Mouse (Mus musculus): ENCODE measurements around the gene Gsc2. TPM values are rescaled to one million over a fixed set of nuclear protein-coding genes. Genes with fewer than 3 reads are reported as not detected.

The Gsc2 gene
- total and polyA plus RNA-seq, 3 experiments: not detected

- Histone ChIP-seq H3K79me2 (replicated peaks; ENCODE audit: control insufficient read depth, extremely low read depth, insufficient read depth, poor library complexity, severe bottlenecking) (no peaks in the 10 kb centered on the region), H3K9ac (ENCODE audit: insufficient read depth, low read depth) (no peak overlapping the region), H3K4me3 (replicated peaks in 1 of 3; ENCODE audit: low read depth in 2 of 3, low read length in 2 of 3, poor library complexity in 1 of 3) (no peak overlapping the region), H3K36me3 (replicated peaks in 1 of 2; ENCODE audit: control insufficient read depth in 1 of 2, insufficient read depth in 1 of 2, low read length in 1 of 2) (no peaks in the 10 kb centered on the region), H3K4me1 (ENCODE audit: control insufficient read depth in 1 of 2, insufficient read depth in 2 of 2) (peaks cover 0 to 15% of the 10 kb centered on the region in 2 experiments; a peak in 2 of 4 replicates), H3K27ac (ENCODE audit: insufficient read depth, low read depth) (no peak overlapping the region), H3K27me3 (replicated peaks) (peaks cover 47% of the 10 kb centered on the region), H3K4me2 (ENCODE audit: insufficient read depth, low read depth, poor library complexity, severe bottlenecking) (no peak overlapping the region), H3K9me3 (replicated peaks; ENCODE audit: low read length) (no peaks in the 10 kb centered on the region)
- TF ChIP-seq MEF2A (IDR thresholded peaks at IDR 0.05; ENCODE audit: borderline replicate concordance, low read depth, low read length): no peak
- TF ChIP-seq EP300 (IDR thresholded peaks at IDR 0.05; ENCODE audit: low read length): no peak
- TF ChIP-seq RCOR1 (conservative IDR thresholded peaks at IDR 0.05; ENCODE audit: low read depth, low read length): no peak
- no peak for TF ChIP-seq CHD1 (IDR thresholded peaks at IDR 0.05; ENCODE audit: low read depth, low read length)
- TF ChIP-seq HCFC1 (IDR thresholded peaks at IDR 0.05; ENCODE audit: low read depth, low read length): no peak
- TF ChIP-seq PAX5 (IDR thresholded peaks at IDR 0.05; ENCODE audit: low read length): no peak
- no peak for TF ChIP-seq MXI1 (IDR thresholded peaks at IDR 0.05; ENCODE audit: low read depth, low read length)
- TF ChIP-seq ZC3H11A (IDR thresholded peaks at IDR 0.05; ENCODE audit: low read depth, low read length): no peak
- TF ChIP-seq RAD21 (IDR thresholded peaks at IDR 0.05; ENCODE audit: low read depth, low read length): no peak
- TF ChIP-seq SIN3A (IDR thresholded peaks at IDR 0.05; ENCODE audit: low read length): no peak
- DNase-seq (ENCODE audit: extremely low read depth): no peak
- dilution Hi-C loops (cut with MboI; ENCODE audit: extremely low pct_ligation_motif_present, extremely low pct_unique_long_range_greater_than_20kb, low sequenced_read_pairs) (no loop called here), in situ Hi-C loops (cut with MboI; ENCODE audit: low pct_ligation_motif_present, low pct_unique_long_range_greater_than_20kb, low sequenced_read_pairs) (no loop called here)
These were observed 19.0 kb upstream of the Gsc2 start for GRCm38 (mm10) chr16:17933594-17934444.

GRCm38 (mm10) chr16:17931906-17932460 is 17.1 kb upstream of the Gsc2 start:
- H3K4me1 ChIP-seq (ENCODE audit: control insufficient read depth in 1 of 2, insufficient read depth in 2 of 2): peaks cover 1 to 18% of the 10 kb centered on the region in 2 experiments; a peak in 3 of 4 replicates
- no peak overlapping the region for H3K4me2 ChIP-seq (ENCODE audit: insufficient read depth, low read depth, poor library complexity, severe bottlenecking)
- TF ChIP-seq USF1 (IDR thresholded peaks at IDR 0.05; ENCODE audit: low read depth, low read length) (no peak), CHD1 (IDR thresholded peaks at IDR 0.05; ENCODE audit: low read depth, low read length) (no peak), ELF1 (IDR thresholded peaks at IDR 0.05; ENCODE audit: low read depth, low read length) (no peak), E2F4 (IDR thresholded peaks at IDR 0.05; ENCODE audit: insufficient replicate concordance, low read depth, low read length) (no peak), EP300 (IDR thresholded peaks at IDR 0.05; ENCODE audit: low read length) (no peak), IRF4 (IDR thresholded peaks at IDR 0.05; ENCODE audit: low read depth, low read length) (no peak), JUND (conservative IDR thresholded peaks at IDR 0.05; ENCODE audit: low read depth, low read length) (no peak), RCOR1 (conservative IDR thresholded peaks at IDR 0.05; ENCODE audit: low read depth, low read length) (no peak), BHLHE40 (IDR thresholded peaks at IDR 0.05; ENCODE audit: low read depth, low read length) (no peak), TCF12 (IDR thresholded peaks at IDR 0.05; ENCODE audit: low read depth, low read length) (no peak), UBTF (IDR thresholded peaks at IDR 0.05; ENCODE audit: low read depth, low read length) (no peak), USF2 (conservative IDR thresholded peaks at IDR 0.05; ENCODE audit: low read depth, low read length) (no peak), NELFE (IDR thresholded peaks at IDR 0.05; ENCODE audit: low read depth, low read length) (no peak)
- H3K27ac ChIP-seq (ENCODE audit: insufficient read depth, low read depth): no peak overlapping the region
- in situ Hi-C loops (cut with MboI; ENCODE audit: low pct_ligation_motif_present, low pct_unique_long_range_greater_than_20kb, low sequenced_read_pairs): no loop called here
- no peak overlapping the region for H3K4me3 ChIP-seq (replicated peaks in 1 of 3; ENCODE audit: low read depth in 2 of 3, low read length in 2 of 3, poor library complexity in 1 of 3)
- H3K9ac ChIP-seq (ENCODE audit: insufficient read depth, low read depth): no peak overlapping the region
- dilution Hi-C loops (cut with MboI; ENCODE audit: extremely low pct_ligation_motif_present, extremely low pct_unique_long_range_greater_than_20kb, low sequenced_read_pairs): no loop called here
- peaks cover 0 to 1% of the 10 kb centered on the region in 2 experiments for H3K36me3 ChIP-seq (replicated peaks in 1 of 2; ENCODE audit: control insufficient read depth in 1 of 2, insufficient read depth in 1 of 2, low read length in 1 of 2)
- no peaks in the 10 kb centered on the region for H3K79me2 ChIP-seq (replicated peaks; ENCODE audit: control insufficient read depth, extremely low read depth, insufficient read depth, poor library complexity, severe bottlenecking)
- no peaks in the 10 kb centered on the region for H3K9me3 ChIP-seq (replicated peaks; ENCODE audit: low read length)
- no peak for DNase-seq (ENCODE audit: extremely low read depth)
- H3K27me3 ChIP-seq (replicated peaks): peaks cover 33% of the 10 kb centered on the region
